Mouse (Mus musculus): ENCODE data around the gene Rtkn2.

DNA sequence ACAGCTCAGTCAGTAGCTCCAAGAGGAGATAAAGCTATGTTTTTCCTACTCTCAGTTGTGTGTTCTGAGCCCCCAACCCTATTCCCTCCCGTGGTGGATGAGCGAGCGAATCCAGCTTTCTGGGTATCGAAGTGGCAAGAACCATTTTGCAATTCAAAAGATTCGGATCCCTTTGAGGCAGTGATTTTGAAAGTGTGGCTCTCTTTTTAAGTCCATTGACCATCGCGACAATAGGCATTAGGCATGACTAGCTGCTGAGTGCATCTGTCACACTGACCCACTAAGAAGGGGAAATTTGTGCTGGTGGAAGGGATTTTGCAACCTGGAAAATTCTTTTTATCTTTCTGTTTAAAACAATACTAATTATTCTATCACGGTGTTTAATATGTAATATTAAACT lies 15.3 kb upstream of the Rtkn2 start:
- TF ChIP-seq TAL1 (IDR thresholded peaks at IDR 0.05; ENCODE audit: low read length) (no peak), GATA1 (IDR thresholded peaks at IDR 0.05; ENCODE audit: low read length) (no peak)

Data from erythroblast, embryonic 14.5 days (primary cell).